Mouse (Mus musculus) liver, postnatal 0 days (tissue): ENCODE data around the gene Fjx1. TPM values are rescaled to one million over a fixed set of nuclear protein-coding genes. Genes with fewer than 3 reads are reported as not detected.
A peak's percentile ranks its signal among the peaks of the same experiment; 100 is the strongest.

Experiments used
- ATAC-seq: fragments of 200-750 bp; cut with Nextera tagmentation; 2 replicates; pipeline ENCODE4 v1.8.0; 2017; ENCODE audit warnings: mild to moderate bottlenecking, moderate library complexity
- DNase-seq: peaks from one replicate; pipeline ENCODE4 v3.0.0-alpha.2; 2016
- H3K27ac ChIP-seq: fragments of 300-500 bp; sonication (generic); 2 replicates; pipeline ENCODE4 v1.5.1; 2014; ENCODE audit warnings: antibody characterized with exemption, moderate library complexity, mild to moderate bottlenecking, low read depth
- H3K27me3 ChIP-seq: fragments of 300-500 bp; sonication (generic); 2 replicates; pipeline ENCODE4 v1.6.1; 2014; ENCODE audit warnings: low read length, control low read depth, mixed read lengths; ENCODE audit not compliant: insufficient read depth
- H3K36me3 ChIP-seq: fragments of 300-500 bp; sonication (generic); replicated peaks from 2 replicates; pipeline ENCODE4 v1.6.1; 2014; ENCODE audit warnings: mild to moderate bottlenecking, control low read depth, low read length, moderate library complexity, mixed read lengths; ENCODE audit not compliant: insufficient read depth
- H3K4me1 ChIP-seq: fragments of 300-500 bp; sonication (generic); 2 replicates; pipeline ENCODE4 v1.6.1; 2014; ENCODE audit warnings: antibody characterized with exemption, mild to moderate bottlenecking, control low read depth; ENCODE audit not compliant: insufficient read depth
- H3K4me2 ChIP-seq: fragments of 300-500 bp; sonication (generic); 2 replicates; pipeline ENCODE4 v1.6.1; 2014; ENCODE audit warnings: low read depth, mild to moderate bottlenecking, low read length, moderate library complexity, mixed read lengths
- H3K4me3 ChIP-seq: fragments of 300-500 bp; sonication (generic); 2 replicates; pipeline ENCODE4 v1.5.1; 2014; ENCODE audit warnings: low read depth, low read length
- H3K9ac ChIP-seq: fragments of 300-500 bp; sonication (generic); replicated peaks from 2 replicates; pipeline ENCODE4 v1.6.1; 2014; ENCODE audit warnings: mild to moderate bottlenecking, moderate library complexity
- H3K9me3 ChIP-seq: fragments of 300-500 bp; sonication (generic); 2 replicates; pipeline ENCODE4 v1.6.1; 2016; ENCODE audit warnings: mild to moderate bottlenecking, control low read depth, low read length, mixed read lengths
- CTCF ChIP-seq: sonication (generic); IDR thresholded peaks from 2 replicates; pipeline ENCODE4 v1.5.1; 2016; ENCODE audit warnings: antibody characterized with exemption, low read depth
- EP300 ChIP-seq: IDR thresholded peaks from 2 replicates; pipeline ENCODE4 v1.6.1; 2016; ENCODE audit warnings: antibody characterized with exemption, low read depth, mild to moderate bottlenecking
- WGBS: fragments of 180-500 bp; shearing (Covaris S2); extraction: QIAGEN DNeasy Blood & Tissue Kit; methylation state at CpG from one replicate; pipeline ENCODE4 v1.1.7; 2014; ENCODE audit not compliant: insufficient replicate concordance; 5-methylcytosine and 5-hydroxymethylcytosine counted together
- polyA plus RNA-seq: library from polyadenylated mRNA; unstranded; fragments of >200 nt; fragmentation: Nextera tagmentation; extraction: Ambion mirVana; gene quantifications from 2 replicates; pipeline ENCODE4 v1.2.1, GENCODE M21; 2015

Gene Fjx1
- 0.43 and 0.44 TPM in 2 replicates for polyA plus RNA-seq

DNA sequence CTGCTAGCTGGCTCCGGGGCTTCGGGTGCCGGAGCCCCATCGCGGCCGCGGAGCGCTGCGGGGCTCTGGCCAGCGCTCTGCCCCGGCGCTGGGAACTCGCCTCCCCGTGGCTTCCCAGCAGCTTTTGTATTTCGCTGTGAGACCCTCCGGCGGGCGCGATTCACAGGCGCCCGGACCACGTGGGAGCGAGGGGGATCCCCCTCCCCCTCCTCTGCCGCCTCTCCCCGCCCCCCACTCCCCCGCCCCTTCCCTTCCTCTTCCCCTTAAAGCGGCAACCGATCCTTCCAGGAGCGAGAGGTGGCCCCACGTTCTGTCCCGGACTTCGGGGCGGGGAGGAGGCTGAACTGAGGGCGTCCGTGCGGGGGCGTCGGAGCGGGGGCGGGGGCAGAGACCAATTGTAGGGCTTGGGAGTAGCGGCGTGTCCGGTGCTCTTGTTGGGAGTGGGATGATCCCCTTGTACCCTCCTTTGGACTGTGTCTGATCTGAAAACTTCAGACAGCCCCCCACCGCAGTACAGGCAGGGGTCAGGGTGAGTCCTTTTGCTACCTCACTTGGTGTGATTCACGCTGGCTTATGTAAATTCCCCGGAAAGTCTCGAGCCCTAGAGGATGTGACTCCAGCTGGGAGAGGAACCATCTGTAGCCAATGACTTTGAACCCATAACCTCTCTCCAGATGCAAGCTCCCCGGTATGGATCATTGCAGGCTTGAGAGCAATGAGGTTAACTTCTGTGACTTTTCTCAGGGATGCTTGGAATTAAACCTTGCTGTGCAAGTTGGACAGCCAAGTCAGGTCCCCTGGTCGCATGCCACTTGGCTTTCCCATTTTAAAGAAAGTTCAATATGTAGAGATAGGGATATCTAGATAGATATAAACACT is at the start of gene Fjx1:
Fjx1 (minus strand) TSS at position 829 of the 879 bp plus-strand sequence.
- H3K36me3 ChIP-seq = no peaks in the 10 kb centered on the region
- no peak for TF ChIP-seq CTCF
- no peak for DNase-seq
- peak; percentile 32 for ATAC-seq
- peaks cover 33% of the 10 kb centered on the region for H3K27me3 ChIP-seq
- peak within 1 kb of the TSS; percentile 89 for H3K4me2 ChIP-seq
- H3K4me3 ChIP-seq = peak within 1 kb of the TSS; percentile 57
- H3K27ac ChIP-seq = no peak within 1 kb of the TSS
- H3K9ac ChIP-seq = peak within 1 kb of the TSS; percentile 55; the same call in 1 of the 2 replicates
- peaks cover 16% of the 10 kb centered on the region for H3K4me1 ChIP-seq
- WGBS = 2% methylated on average over 25 of the region's 49 CpGs
- H3K9me3 ChIP-seq = no peaks in the 10 kb centered on the region

DNA sequence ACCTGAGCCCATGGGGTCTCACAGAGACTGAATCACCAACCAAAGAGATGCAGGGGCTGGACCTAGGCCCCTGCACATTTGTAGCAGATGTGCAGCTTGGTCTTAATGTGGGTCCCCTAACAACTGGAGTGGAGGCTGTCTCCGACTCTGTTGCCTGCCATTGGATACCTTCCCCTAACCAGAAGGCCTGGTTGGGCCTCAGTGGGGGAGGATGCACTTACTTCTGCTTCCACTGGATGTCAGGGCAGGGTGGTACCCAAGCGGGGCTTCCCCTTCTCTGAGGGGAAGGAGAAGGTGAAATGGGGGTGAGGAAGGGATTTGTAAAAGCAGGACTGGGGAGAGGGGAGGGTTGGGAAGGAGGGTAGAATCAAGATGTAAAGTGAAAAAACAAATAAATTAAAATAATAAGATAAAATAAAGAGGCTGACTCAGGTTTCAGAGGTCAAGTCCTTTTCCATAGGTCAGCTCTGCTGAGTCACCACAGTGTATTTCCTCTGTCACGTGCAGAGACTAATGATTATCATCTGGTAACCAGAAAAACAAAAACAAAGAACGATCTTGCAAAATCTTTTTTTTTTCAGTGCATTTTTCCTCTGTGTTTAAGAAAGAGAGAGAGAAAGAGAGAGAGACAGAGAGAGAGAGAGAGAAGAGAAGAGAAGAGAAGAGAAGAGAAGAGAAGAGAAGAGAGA is 47.8 kb upstream of the Fjx1 start:
- no peaks in the 10 kb centered on the region for H3K9me3 ChIP-seq
- ATAC-seq = no peak
- no peaks in the 10 kb centered on the region for H3K36me3 ChIP-seq
- H3K4me2 ChIP-seq = no peak overlapping the region
- H3K4me1 ChIP-seq = 0 out of 2 replicates have a peak, but pooled peaks cover 3% of the 10 kb centered on the region
- no peak for DNase-seq
- H3K27me3 ChIP-seq = no peaks in the 10 kb centered on the region
- no peak overlapping the region for H3K4me3 ChIP-seq
- no peak for TF ChIP-seq EP300
- no peak for TF ChIP-seq CTCF
- no peak overlapping the region for H3K9ac ChIP-seq
- WGBS = 32% methylated on average over 4 of the region's 4 CpGs
- no peak overlapping the region for H3K27ac ChIP-seq

DNA sequence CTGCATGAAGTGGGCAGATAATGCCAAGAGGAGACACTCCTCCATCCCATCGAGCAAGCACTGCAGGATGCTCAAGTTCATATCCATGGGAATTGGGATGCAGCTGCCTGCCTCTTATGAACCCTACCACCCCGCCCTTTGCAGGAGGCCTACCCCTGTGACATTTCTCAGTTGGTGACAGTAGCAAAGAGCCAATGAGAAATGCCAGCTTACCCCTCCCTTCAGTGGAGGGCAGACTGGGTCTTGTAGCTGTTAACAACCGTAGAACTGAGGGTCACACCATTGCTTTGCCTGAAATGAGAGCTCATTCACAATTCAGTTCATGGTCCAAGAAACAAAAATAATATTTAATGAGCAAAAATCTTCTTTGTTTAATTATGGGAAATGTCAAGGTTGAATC is 28.4 kb upstream of the Fjx1 start:
- no peak overlapping the region for H3K27ac ChIP-seq
- no peaks in the 10 kb centered on the region for H3K36me3 ChIP-seq
- DNase-seq (no peak), ATAC-seq (no peak)
- no peaks in the 10 kb centered on the region for H3K4me1 ChIP-seq
- 70% methylated on average over 3 of the region's 3 CpGs for WGBS
- H3K4me2 ChIP-seq = no peak overlapping the region
- H3K27me3 ChIP-seq = no peaks in the 10 kb centered on the region
- H3K4me3 ChIP-seq = no peak overlapping the region
- H3K9me3 ChIP-seq = no peaks in the 10 kb centered on the region; the same call in 1 of the 2 replicates
- H3K9ac ChIP-seq = no peak overlapping the region
- TF ChIP-seq EP300 (no peak), CTCF (no peak)

DNA sequence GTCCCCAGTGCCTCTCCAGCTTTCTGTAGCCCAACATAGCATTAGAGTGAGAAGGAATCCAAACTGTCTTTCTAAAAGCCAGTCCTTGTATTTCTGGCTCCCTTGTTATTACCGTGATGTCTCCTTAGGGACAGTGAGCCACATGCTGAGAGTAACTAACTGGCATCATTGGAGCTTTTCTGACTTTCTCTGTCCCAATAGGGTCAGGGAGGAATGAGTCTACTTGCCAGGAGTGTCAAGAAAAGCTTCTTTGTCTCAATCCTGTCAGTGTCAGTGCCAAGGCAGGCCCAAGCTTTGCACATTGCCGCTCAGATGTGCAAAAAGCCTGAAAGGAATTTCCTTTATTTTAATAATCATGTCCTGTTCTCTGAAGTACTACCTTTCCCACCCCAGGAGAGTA is 23.8 kb upstream of the Fjx1 start:
- Histone ChIP-seq H3K36me3 (no peaks in the 10 kb centered on the region), H3K4me3 (no peak overlapping the region)
- no peak for TF ChIP-seq EP300
- no peak for TF ChIP-seq CTCF

DNA sequence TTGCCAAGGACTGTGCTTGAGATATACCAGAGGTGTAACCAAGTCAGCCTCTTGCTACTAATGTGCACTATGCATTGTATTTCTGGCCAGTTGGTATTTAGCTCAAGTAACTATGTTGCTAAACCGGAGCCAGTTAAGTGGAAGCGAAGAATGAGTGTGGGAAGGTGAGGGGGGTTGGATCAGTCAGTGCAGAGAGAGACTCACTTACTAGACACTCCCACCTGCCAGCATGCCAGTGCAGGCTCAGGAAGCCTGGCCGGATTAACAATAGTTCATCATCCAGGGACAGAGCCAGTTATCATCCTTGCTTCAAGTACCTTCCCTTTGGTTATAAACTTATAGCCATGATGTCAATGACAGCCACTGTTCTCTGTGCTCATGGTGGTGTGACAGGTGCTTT is 16.3 kb upstream of the Fjx1 start:
- no peak overlapping the region for H3K4me2 ChIP-seq
- H3K4me1 ChIP-seq = no peaks in the 10 kb centered on the region
- TF ChIP-seq CTCF = no peak
- no peak for TF ChIP-seq EP300
- no peak overlapping the region for H3K4me3 ChIP-seq
- no peak overlapping the region for H3K27ac ChIP-seq
- H3K27me3 ChIP-seq = no peaks in the 10 kb centered on the region
- DNase-seq (no peak), ATAC-seq (no peak)
- no peaks in the 10 kb centered on the region for H3K36me3 ChIP-seq
- no peak overlapping the region for H3K9ac ChIP-seq
- WGBS = 78% methylated on average over 3 of the region's 3 CpGs
- no peaks in the 10 kb centered on the region for H3K9me3 ChIP-seq

More for the DNA sequence above, 23.8 kb upstream of the Fjx1 start:
- Histone ChIP-seq H3K4me1 (no peaks in the 10 kb centered on the region), H3K27ac (no peak overlapping the region), H3K9me3 (no peaks in the 10 kb centered on the region), H3K4me2 (no peak overlapping the region), H3K27me3 (no peaks in the 10 kb centered on the region), H3K9ac (no peak overlapping the region)
- 84% methylated on average over 2 of the region's 2 CpGs for WGBS
- no peak for ATAC-seq
- DNase-seq = no peak

DNA sequence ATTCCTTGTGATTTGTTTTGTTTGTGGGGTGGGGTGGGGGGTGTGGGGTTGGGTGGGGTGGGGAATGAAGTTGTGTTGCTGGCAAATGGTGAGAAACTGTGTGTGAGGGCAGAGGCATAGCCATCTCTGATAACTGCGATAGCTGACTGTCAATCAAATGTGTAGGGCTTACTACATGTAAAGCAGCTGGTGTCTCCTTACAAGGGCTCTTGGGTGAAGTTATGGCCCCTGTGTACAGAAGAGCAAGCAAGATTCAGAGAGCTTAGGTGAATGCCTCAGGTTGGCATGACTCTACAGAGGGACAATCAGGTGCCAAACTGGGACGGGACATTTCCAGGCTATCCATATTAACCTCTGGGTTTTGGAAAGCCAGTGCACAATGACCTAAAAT is 12.0 kb upstream of the Fjx1 start:
- Histone ChIP-seq H3K36me3 (no peaks in the 10 kb centered on the region), H3K4me2 (no peak overlapping the region), H3K27me3 (no peaks in the 10 kb centered on the region), H3K27ac (no peak overlapping the region), H3K9me3 (no peaks in the 10 kb centered on the region), H3K9ac (no peak overlapping the region), H3K4me1 (no peaks in the 10 kb centered on the region), H3K4me3 (no peak overlapping the region)
- DNase-seq (no peak), ATAC-seq (no peak)
- TF ChIP-seq EP300 (no peak), CTCF (no peak)
- 77% methylated on average over 2 of the region's 2 CpGs for WGBS
